Mouse (Mus musculus) left cerebral cortex, adult 8-10 months (tissue): ENCODE results near the gene Tnrc6b. TPM values are rescaled to one million over a fixed set of nuclear protein-coding genes. Genes with fewer than 3 reads are reported as not detected.

Experiments
- DNase-seq, 2 experiments: peaks; one replicate each; pipeline ENCODE4 v3.0.0; 2022; ENCODE audit warnings: low spot score in 2 of 2
- microRNA-seq, 2 experiments: library from miRNA; unstranded; fragments of <30 nt; microRNA quantifications; one replicate each; pipeline ENCODE4 v1.2.0; 2022
- total RNA-seq, 4 experiments: library from RNA; stranded (reverse); gene quantifications; 2 replicates each; pipeline ENCODE4 v1.2.4; 2022

Gene Tnrc6b
- total RNA-seq, 4 experiments from 2014 or later, result 92.1 to 137 (median 115) TPM

- no peak for DNase-seq
These were observed 238.3 kb downstream of the Tnrc6b start for GRCm38 (mm10) chr15:80949431-80949830.

GRCm38 (mm10) chr15:80950055-80950454 is 238.9 kb downstream of the Tnrc6b start:
- no peak for DNase-seq

- no peak for DNase-seq
These were observed 242.9 kb downstream of the Tnrc6b start for GRCm38 (mm10) chr15:80953971-80954370.

GRCm38 (mm10) chr15:80954861-80955260 is 243.7 kb downstream of the Tnrc6b start:
- DNase-seq, result no peak

GRCm38 (mm10) chr15:80955836-80956438 is 244.8 kb downstream of the Tnrc6b start:
- no peak for DNase-seq

- no peak for DNase-seq
These were observed 258.3 kb downstream of the Tnrc6b start for GRCm38 (mm10) chr15:80969371-80969770.

- no peak for DNase-seq
These were observed 263.2 kb downstream of the Tnrc6b start for GRCm38 (mm10) chr15:80974311-80974710.

- no peak for DNase-seq
These were observed 264.6 kb downstream of the Tnrc6b start for GRCm38 (mm10) chr15:80975666-80976065.

GRCm38 (mm10) chr15:80977620-80978334 is 266.7 kb downstream of the Tnrc6b start, which contains the start of gene Sgsm3:
Sgsm3 (plus strand) TSS chr15:80977765.
- peak; percentile 75 to 77 for DNase-seq

GRCm38 (mm10) chr15:80979611-80980010 is 268.5 kb downstream of the Tnrc6b start:
- no peak for DNase-seq

GRCm38 (mm10) chr15:80981176-80981575 is 270.1 kb downstream of the Tnrc6b start:
- no peak for DNase-seq

- DNase-seq, result no peak
These were observed 272.2 kb downstream of the Tnrc6b start for GRCm38 (mm10) chr15:80983264-80983663.

GRCm38 (mm10) chr15:80988331-80988730 is 277.2 kb downstream of the Tnrc6b start:
- DNase-seq, result no peak

GRCm38 (mm10) chr15:80989712-80990111 is 278.6 kb downstream of the Tnrc6b start:
- no peak for DNase-seq

Small RNA genes within 50 kb of the gene (microRNA-seq; reads per million reads assigned to microRNA genes)
- 16.1 to 19.8 reads per million in 2 experiments for gene Mir5113

Other genes with a start within 250 kb of the Tnrc6b start
- gene Enthd1, start 146.2 kb upstream of the Tnrc6b start, total RNA-seq, result not detected
- gene Grap2, start 138.7 kb upstream of the Tnrc6b start, total RNA-seq, result under 1 TPM; 0.16 to 0.84 (median 0.79) TPM
- gene Fam83f, start 39.5 kb upstream of the Tnrc6b start, total RNA-seq, result under 1 TPM; 0.28 to 0.50 (median 0.43) TPM
- gene Adsl, start 237.2 kb downstream of the Tnrc6b start, total RNA-seq, result 10 to 100 TPM; 27.5 to 42.6 (median 32.7) TPM